Mouse (Mus musculus): ENCODE measurements around the gene Cx3cr1. TPM values are rescaled to one million over a fixed set of nuclear protein-coding genes. Genes with fewer than 3 reads are reported as not detected.

The Cx3cr1 gene
- polyA plus RNA-seq, 1 experiment from 2014 or later = 4.5 TPM

DNA sequence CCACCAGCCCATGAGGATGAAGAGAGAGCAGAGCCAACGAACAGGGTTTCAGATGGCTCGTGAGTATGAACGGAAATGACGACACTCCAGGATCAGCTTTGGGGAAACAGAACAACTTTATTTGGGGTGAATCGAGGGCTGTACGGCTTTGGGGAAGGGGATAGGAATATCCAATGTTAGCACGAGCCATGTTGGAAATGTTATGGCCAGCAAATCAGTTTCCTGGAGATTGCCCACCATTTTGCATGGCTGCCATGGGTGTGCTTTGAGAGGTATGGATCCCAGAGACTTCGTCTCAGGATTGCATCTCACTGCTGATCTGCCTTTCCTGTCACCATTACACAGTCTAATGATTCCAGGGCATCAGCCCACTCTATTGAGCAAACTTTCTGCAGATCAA, 29.6 kb upstream of the Cx3cr1 start:
- no peaks in the 10 kb centered on the region for H3K9me3 ChIP-seq (replicated peaks; ENCODE audit: low read length)
- H3K36me3 ChIP-seq (ENCODE audit: insufficient read depth, low read length) = no peaks in the 10 kb centered on the region
- no peak for ATAC-seq (replicated peaks; ENCODE audit: low FRiP score, low read depth)
- H3K27ac ChIP-seq = no peak overlapping the region
- TF ChIP-seq CTCF (IDR thresholded peaks at IDR 0.05; ENCODE audit: low read depth) = no peak
- no peak overlapping the region for H3K9ac ChIP-seq (ENCODE audit: low read depth, low read length)
- H3K27me3 ChIP-seq (ENCODE audit: insufficient read depth, low read length) = no peaks in the 10 kb centered on the region
- no peak overlapping the region for H3K4me2 ChIP-seq (ENCODE audit: low read length)
- 87% methylated on average over 8 of the region's 8 CpGs for WGBS
- DNase-seq (ENCODE audit: low spot score) = no peak
- H3K4me3 ChIP-seq (replicated peaks; ENCODE audit: low read depth, low read length) = no peak overlapping the region
- no peaks in the 10 kb centered on the region for H3K4me1 ChIP-seq (replicated peaks; ENCODE audit: insufficient read depth, low read length)

DNA sequence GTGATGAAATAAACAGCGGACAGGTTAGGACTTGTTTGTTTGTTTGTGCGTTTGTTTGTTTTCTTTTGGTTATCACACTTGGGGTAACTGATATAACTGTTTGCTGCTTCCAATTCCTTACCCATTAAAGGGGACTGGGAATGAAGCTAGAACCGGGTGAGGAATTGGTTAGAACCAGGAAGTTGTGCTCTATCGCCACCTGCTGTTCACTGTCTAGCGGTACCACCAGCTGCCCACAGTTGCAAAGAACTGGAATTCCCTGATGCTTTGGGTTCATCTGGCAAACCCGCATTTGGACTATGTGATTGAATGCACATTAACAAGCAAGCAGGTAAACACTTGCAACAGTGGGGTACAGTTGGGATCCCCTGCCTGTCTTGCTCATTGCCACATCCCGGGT, 29.0 kb upstream of the Cx3cr1 start:
- H3K9me3 ChIP-seq (replicated peaks; ENCODE audit: low read length) = no peaks in the 10 kb centered on the region
- H3K9ac ChIP-seq (ENCODE audit: low read depth, low read length) = no peak overlapping the region
- no peak for ATAC-seq (replicated peaks; ENCODE audit: low FRiP score, low read depth)
- no peaks in the 10 kb centered on the region for H3K4me1 ChIP-seq (replicated peaks; ENCODE audit: insufficient read depth, low read length)
- H3K4me3 ChIP-seq (replicated peaks; ENCODE audit: low read depth, low read length) = no peak overlapping the region
- peak; percentile 89 for TF ChIP-seq CTCF (IDR thresholded peaks at IDR 0.05; ENCODE audit: low read depth)
- no peaks in the 10 kb centered on the region for H3K27me3 ChIP-seq (ENCODE audit: insufficient read depth, low read length)
- H3K4me2 ChIP-seq (ENCODE audit: low read length) = no peak overlapping the region
- H3K27ac ChIP-seq = no peak overlapping the region
- 20% methylated on average over 7 of the region's 7 CpGs for whole genome bisulfite sequencing
- H3K36me3 ChIP-seq (ENCODE audit: insufficient read depth, low read length) = no peaks in the 10 kb centered on the region
- DNase-seq (ENCODE audit: low spot score) = peak; percentile 87

DNA sequence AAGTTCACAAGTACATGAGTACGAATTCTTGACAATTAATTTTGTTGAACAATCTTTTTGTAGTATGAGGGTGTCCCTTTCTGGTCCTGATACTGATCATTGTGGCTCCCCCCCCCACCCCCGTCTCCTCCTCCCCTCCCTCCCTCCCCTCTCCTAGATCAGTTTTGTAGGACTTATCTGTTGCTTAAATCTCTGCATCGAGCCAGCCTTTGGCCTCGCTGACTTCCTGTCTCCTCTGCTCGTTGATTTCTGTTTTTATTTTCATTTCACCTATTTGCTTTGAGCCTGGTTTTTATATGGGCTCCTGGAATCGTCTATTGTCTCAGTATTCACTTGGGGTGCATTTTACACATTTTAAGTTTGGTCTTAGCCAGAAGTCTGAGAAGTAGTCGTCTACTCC, 26.2 kb upstream of the Cx3cr1 start:
- TF ChIP-seq CTCF (IDR thresholded peaks at IDR 0.05; ENCODE audit: low read depth) = no peak
- ATAC-seq (replicated peaks; ENCODE audit: low FRiP score, low read depth) (no peak), DNase-seq (ENCODE audit: low spot score) (no peak)
- H3K4me1 ChIP-seq (replicated peaks; ENCODE audit: insufficient read depth, low read length) = no peaks in the 10 kb centered on the region
- 43% methylated on average over 7 of the region's 7 CpGs for WGBS
- no peaks in the 10 kb centered on the region for H3K36me3 ChIP-seq (ENCODE audit: insufficient read depth, low read length)
- H3K27me3 ChIP-seq (ENCODE audit: insufficient read depth, low read length) = no peaks in the 10 kb centered on the region
- no peaks in the 10 kb centered on the region for H3K9me3 ChIP-seq (replicated peaks; ENCODE audit: low read length)
- no peak overlapping the region for H3K27ac ChIP-seq
- H3K4me3 ChIP-seq (replicated peaks; ENCODE audit: low read depth, low read length) = no peak overlapping the region
- no peak overlapping the region for H3K9ac ChIP-seq (ENCODE audit: low read depth, low read length)
- H3K4me2 ChIP-seq (ENCODE audit: low read length) = no peak overlapping the region

DNA sequence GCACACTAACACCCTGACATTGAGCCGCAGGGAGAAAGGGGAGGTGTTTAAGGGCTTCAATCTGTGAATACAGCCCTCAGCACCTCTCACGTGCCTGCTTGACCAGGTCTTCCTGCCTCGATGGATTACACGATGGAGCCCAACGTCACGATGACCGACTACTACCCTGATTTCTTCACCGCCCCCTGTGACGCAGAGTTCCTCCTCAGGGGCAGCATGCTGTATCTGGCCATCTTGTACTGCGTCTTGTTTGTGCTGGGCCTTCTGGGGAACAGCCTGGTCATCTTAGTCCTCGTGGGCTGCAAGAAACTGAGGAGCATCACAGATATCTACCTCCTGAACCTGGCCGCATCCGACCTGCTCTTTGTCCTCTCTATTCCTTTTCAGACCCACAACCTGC, 24.0 kb upstream of the Cx3cr1 start:
- no peak overlapping the region for H3K4me2 ChIP-seq (ENCODE audit: low read length)
- TF ChIP-seq CTCF (IDR thresholded peaks at IDR 0.05; ENCODE audit: low read depth) = no peak
- no peak for DNase-seq (ENCODE audit: low spot score)

DNA sequence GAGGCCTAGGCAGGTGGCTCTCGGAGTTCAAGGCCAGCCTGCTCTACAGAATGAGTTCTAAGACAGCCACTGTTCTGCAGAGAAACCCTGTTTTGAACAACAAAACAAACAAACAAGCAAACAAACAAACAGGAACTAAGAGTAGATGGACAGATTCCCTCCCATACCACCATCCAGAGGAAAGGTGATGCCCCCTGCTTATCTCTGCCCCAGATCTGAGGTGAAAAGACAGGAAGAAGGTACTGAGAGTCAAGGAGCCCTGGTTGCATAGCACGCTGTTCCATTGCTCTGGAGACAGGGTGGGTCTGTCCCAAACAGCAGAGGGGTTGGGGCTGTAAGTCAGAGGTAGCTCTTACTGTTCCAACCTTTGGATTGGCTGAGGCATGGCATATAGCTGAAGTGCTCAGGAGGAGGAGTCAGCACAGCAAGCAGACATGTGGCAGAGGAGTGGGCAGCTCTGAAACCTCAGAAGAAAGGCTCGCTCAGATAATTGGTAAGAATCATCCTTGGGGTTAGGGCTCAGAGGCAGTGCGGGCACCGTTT, 22.1 kb upstream of the Cx3cr1 start, which contains the start of gene Ccr8:
Ccr8 (plus strand) TSS at position 419 of the 543 bp plus-strand sequence.
- no peak for DNase-seq (ENCODE audit: low spot score)
- Histone ChIP-seq H3K9ac (ENCODE audit: low read depth, low read length) (no peak within 1 kb of the TSS), H3K4me3 (replicated peaks; ENCODE audit: low read depth, low read length) (no peak within 1 kb of the TSS), H3K4me2 (ENCODE audit: low read length) (no peak within 1 kb of the TSS), H3K27ac (no peak within 1 kb of the TSS), H3K36me3 (ENCODE audit: insufficient read depth, low read length) (no peaks in the 10 kb centered on the region), H3K4me1 (replicated peaks; ENCODE audit: insufficient read depth, low read length) (no peaks in the 10 kb centered on the region), H3K9me3 (replicated peaks; ENCODE audit: low read length) (no peaks in the 10 kb centered on the region), H3K27me3 (ENCODE audit: insufficient read depth, low read length) (no peaks in the 10 kb centered on the region)
- WGBS = 75% methylated on average over 5 of the region's 5 CpGs
- no peak for TF ChIP-seq CTCF (IDR thresholded peaks at IDR 0.05; ENCODE audit: low read depth)
- no peak for ATAC-seq (replicated peaks; ENCODE audit: low FRiP score, low read depth)

More for the DNA sequence above, 24.0 kb upstream of the Cx3cr1 start:
- no peaks in the 10 kb centered on the region for H3K27me3 ChIP-seq (ENCODE audit: insufficient read depth, low read length)
- ATAC-seq (replicated peaks; ENCODE audit: low FRiP score, low read depth) = no peak
- no peak overlapping the region for H3K4me3 ChIP-seq (replicated peaks; ENCODE audit: low read depth, low read length)
- H3K36me3 ChIP-seq (ENCODE audit: insufficient read depth, low read length) = no peaks in the 10 kb centered on the region
- no peaks in the 10 kb centered on the region for H3K9me3 ChIP-seq (replicated peaks; ENCODE audit: low read length)
- no peak overlapping the region for H3K27ac ChIP-seq
- WGBS = 87% methylated on average over 13 of the region's 13 CpGs
- no peak overlapping the region for H3K9ac ChIP-seq (ENCODE audit: low read depth, low read length)
- H3K4me1 ChIP-seq (replicated peaks; ENCODE audit: insufficient read depth, low read length) = no peaks in the 10 kb centered on the region

DNA sequence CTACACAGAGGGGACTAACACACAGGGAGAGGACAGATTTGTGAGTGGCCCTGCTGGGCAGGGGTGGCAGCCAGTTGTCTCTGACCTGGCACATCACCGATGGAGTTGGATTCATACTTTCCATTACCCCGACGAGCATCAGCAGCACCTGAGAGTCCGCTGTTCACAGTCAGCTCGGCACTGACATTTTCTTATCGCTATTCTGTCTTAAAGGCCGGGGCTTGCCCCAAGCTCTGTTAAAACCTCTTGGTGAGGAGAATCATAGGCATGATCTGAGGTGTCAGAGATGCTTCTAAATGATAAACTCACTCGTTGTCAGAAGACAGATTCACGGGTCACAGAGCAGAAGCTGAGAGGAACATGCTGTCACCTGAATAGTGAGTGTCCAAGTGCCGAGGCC, 21.4 kb upstream of the Cx3cr1 start:
- no peaks in the 10 kb centered on the region for H3K27me3 ChIP-seq (ENCODE audit: insufficient read depth, low read length)
- TF ChIP-seq CTCF (IDR thresholded peaks at IDR 0.05; ENCODE audit: low read depth) = no peak
- no peaks in the 10 kb centered on the region for H3K36me3 ChIP-seq (ENCODE audit: insufficient read depth, low read length)
- ATAC-seq (replicated peaks; ENCODE audit: low FRiP score, low read depth) (no peak), DNase-seq (ENCODE audit: low spot score) (no peak)
- H3K4me3 ChIP-seq (replicated peaks; ENCODE audit: low read depth, low read length) = no peak overlapping the region
- 79% methylated on average over 10 of the region's 10 CpGs for whole genome bisulfite sequencing
- no peak overlapping the region for H3K9ac ChIP-seq (ENCODE audit: low read depth, low read length)
- H3K9me3 ChIP-seq (replicated peaks; ENCODE audit: low read length) = no peaks in the 10 kb centered on the region
- no peaks in the 10 kb centered on the region for H3K4me1 ChIP-seq (replicated peaks; ENCODE audit: insufficient read depth, low read length)
- H3K4me2 ChIP-seq (ENCODE audit: low read length) = no peak overlapping the region
- no peak overlapping the region for H3K27ac ChIP-seq

DNA sequence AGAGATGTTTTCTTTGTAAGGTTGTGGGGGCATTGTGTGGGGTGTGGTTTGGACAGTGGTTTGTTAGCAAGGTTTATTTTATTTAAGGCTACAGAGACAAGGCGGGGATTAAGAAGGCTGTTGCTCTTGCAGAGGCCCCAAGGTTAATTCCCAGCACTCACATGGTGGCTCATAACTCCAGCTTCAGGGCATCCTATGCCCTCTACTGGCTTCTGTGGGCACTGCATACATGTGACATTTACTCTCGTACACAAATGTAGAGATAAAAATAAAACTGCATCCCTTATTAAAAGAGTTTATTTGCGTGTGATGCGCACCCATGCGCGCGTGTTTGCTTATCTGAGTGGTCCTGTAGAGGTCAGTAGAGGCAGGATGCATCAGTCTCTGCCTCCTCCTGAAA, 19.4 kb upstream of the Cx3cr1 start:
- ATAC-seq (replicated peaks; ENCODE audit: low FRiP score, low read depth) (no peak), DNase-seq (ENCODE audit: low spot score) (no peak)
- H3K4me2 ChIP-seq (ENCODE audit: low read length) = no peak overlapping the region
- no peaks in the 10 kb centered on the region for H3K4me1 ChIP-seq (replicated peaks; ENCODE audit: insufficient read depth, low read length)
- H3K36me3 ChIP-seq (ENCODE audit: insufficient read depth, low read length) = no peaks in the 10 kb centered on the region
- no peak overlapping the region for H3K4me3 ChIP-seq (replicated peaks; ENCODE audit: low read depth, low read length)
- 89% methylated on average over 7 of the region's 7 CpGs for WGBS
- peak; percentile 28; the same call in 1 of the 2 replicates for TF ChIP-seq CTCF (IDR thresholded peaks at IDR 0.05; ENCODE audit: low read depth)
- no peaks in the 10 kb centered on the region for H3K27me3 ChIP-seq (ENCODE audit: insufficient read depth, low read length)
- H3K9me3 ChIP-seq (replicated peaks; ENCODE audit: low read length) = no peaks in the 10 kb centered on the region
- H3K27ac ChIP-seq = no peak overlapping the region
- no peak overlapping the region for H3K9ac ChIP-seq (ENCODE audit: low read depth, low read length)

All from kidney, postnatal 0 days (tissue).